Mouse (Mus musculus) fibroblast of lung, adult 2 months (primary cell): ENCODE data around the gene Acvr1c.

ENCODE experiments used
- DNase-seq: peaks from one replicate; pipeline ENCODE4 v3.0.0-alpha.2; 2011; ENCODE audit warnings: low read depth

Acvr1c gene

DNA sequence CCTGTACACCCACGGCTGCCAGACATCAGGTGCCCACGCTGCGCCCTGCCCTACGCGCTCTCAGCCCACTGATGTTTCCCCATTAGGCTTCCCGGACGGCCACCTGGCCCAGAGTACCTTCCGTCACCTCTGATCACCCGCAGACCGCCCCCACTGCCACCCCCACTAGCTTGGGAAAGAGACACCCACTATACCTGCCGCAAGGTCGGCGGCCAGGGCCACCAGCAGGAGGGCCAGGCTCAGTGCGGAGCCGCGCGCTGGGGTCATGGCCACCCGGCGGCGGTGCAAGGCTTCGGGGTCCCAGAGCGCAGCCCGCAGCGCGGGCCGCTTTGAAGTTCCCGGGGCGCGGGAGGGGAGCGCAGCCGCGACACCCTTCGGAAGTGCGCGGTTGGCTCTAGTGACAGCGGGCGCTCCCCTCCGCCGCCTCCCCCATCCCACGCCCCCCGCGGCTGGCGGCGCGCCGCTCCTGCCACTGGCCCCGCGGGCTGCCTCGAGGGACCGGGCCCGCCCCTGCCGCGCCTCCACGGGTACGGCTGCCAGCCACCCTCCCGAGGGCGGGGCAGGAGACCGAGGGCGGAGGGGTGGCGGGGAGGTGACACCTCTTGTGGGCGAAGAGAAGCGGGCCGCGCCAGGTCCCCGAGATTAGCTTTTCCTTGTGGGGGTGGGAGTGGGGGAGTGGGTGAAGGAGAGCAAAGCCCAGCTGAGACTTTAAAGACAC lies at the start of gene Acvr1c:
TSS of gene Acvr1c (minus strand) at position 482 of the 718 bp plus-strand sequence.
- no peak for DNase-seq

DNA sequence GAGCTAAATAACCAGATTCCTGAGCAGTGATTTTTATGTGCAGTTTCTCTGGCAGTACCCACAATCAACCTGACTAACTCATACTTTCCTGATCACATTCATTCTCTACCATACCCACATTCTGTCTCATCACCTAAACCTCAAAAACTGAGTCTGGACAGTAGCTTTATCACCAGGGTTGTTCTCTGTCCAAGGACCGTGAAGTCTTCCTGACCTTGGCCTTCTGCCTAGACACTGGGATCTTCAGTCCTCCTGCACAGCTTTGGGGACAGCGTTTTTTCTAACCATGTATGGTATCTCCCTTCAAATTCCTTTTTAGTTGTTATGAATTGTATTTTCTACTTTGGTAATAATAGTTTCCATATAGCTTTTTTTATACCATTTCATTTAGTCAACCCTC lies 45.8 kb upstream of the Acvr1c start:
- no peak for DNase-seq

DNA sequence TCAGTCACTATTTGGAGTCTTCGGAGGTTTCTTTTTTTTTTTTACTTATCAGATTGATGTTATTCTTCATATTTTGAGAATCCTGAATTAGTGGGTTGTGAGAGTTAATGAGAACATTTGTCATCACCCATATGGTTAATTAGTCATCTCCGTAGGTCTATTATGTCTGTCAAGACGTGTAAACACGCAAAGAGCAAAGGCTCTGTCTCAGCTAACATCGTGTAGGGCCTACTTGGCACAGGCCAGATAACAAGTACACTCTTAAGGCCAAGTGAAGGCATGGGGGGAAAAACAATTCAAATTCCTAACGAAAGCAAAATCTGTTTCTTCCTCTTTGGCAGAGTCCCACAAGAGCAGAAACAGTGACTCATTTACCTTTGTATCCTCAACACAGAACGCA lies 30.9 kb upstream of the Acvr1c start:
- DNase-seq = no peak

DNA sequence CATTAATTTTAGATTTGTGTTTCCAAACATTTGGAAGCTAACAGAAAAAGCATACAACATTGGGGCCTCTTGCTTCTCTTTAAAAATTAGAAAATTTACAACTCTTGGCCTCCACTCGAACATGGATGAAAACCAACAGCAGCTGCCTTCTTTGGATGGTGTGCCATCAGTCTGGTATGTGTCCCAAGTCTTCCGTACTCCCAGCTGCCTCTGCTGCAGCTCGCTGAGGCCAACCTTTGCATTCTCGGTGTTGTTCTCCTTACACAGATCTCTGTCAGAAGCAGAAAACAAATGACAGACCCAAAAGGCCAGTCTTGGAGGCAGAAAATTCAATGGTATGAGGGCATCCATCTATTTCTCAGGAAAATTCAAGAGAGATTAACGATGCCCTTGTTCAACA lies 22.3 kb upstream of the Acvr1c start:
- no peak for DNase-seq

DNA sequence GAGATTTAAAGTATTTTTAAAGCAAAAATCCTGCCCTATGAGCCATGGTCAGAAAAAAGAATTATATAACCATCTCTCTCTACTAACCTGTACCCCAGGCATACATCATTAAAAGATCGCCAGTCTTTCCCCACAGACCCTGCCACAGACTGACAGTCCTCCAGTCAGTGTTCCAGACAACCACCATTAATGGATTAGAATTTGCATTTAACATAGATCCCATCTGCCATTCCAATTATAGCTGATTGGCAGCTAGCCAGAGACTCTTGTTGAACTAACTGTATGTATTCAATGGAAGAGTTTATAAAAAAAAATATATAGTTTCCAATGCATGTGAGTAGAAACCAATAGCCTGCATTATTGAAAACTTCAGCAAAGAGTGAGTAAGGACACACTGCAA lies 21.8 kb upstream of the Acvr1c start:
- no peak for DNase-seq

DNA sequence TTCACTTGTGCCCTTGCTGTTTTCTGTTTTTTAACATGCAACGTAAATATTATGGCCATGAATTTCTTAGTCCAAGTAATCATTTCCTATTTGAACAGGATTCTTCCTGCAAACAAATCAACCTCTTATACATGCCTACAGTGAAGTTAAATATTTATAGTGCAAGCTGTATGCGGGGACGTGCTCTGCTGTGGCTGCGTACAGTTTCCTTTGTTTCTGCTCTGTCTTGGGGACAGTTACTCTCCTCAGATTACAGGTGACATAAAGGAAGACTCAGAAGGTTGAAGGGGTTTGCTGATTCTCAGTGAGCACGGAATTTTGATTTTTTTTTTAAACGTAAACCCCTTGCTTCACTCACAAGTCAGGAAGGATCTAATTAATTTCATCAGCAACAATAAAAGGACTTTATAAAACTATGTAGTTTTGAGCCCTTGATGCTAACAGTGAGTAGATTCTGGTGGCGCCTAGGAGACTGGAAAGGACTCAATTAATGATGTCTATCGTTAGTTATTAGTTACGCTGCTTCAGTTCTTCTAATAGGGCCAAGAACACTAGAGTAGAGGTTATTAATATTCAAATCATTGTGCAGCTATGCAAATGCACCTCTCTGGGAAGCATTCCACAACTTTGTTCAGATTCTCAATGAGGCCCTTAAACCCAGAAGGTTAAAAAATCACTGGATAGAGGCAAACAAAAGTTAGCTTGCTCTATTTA lies 19.9 kb upstream of the Acvr1c start:
- no peak for DNase-seq

DNA sequence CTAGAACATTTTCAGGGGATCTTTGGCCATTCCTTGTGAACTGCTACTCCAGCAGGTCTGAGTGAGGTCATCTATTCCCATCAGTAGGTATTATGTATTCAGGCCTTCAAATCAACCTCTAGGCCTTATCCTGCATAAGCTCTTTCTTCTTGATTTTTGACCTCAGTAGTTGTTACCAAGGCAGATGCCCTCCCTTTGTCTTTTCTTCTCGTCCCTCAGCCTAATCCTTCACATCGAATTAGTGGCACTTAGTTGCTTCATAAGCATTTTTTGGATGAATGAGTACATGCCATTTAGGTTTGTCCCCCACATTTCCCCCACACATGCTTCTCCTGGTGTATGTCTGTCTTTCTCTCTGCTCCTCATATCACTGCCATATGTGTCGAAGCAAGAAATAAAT lies 8.5 kb upstream of the Acvr1c start:
- no peak for DNase-seq

DNA sequence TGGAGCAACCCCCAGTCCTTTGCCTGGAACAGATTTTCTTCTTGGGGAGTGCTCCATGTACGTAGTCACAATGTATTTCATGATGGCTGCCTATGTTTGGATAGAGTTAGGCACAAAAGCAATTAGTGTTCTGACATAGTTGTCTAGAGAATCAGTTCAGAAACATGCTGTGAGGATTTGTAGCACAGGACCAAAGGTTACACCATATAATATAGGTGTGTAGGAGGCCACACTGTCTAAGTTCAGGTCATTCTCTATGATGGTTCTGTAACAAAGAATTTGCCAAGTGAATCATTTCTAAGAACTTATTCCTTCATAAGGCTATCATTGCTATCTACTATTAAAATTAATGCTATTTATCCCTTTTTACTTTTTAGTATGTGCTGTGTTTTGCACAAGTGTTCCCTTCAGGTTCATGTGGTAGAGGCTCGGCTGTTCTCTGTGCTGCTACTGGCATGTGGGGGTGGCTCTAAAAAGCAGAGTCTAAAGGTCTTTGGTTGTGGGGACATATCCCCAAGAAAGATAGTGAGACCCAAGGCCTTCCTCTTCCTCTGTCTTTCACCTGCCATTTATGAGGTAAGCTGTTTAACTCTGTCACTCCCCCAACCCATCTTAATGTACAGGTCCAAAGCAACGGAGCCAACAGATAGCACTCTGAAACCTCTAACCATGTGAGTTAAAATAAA lies 3.8 kb upstream of the Acvr1c start:
- DNase-seq = no peak

DNA sequence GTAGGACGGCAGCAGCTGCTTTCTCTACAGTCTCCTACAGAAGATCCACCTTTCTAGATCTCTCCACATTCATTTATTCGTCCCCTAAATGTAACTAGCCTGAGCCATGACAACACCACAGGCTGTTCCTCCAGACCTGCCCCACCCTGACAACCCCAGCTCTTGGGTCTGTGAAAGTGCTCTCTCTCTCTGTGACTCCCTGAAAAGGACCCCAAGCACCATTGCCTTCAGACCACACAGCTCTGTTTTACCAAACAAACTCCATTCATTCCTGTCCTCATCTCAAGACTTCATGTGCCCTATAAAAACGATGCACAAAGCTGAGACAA lies 401 bp upstream of the Acvr1c start:
- DNase-seq = no peak

DNA sequence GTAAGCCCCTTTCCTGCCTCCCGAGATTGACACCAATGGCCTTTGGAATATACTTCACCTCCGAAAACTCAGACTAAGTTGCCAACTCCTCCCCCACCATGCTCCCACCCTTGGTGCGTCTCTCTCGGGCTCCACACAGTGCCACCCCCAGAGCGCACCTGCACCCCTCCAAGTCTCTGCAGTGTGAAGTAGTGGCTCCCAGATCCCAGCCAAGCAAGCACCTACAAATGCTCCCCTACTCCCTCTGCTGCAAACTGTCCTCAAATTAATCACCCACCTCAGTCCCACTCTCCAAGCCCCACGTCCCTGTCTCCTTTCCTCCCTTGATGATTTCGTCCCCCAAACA lies 654 bp downstream of the Acvr1c start:
- DNase-seq = no peak

DNA sequence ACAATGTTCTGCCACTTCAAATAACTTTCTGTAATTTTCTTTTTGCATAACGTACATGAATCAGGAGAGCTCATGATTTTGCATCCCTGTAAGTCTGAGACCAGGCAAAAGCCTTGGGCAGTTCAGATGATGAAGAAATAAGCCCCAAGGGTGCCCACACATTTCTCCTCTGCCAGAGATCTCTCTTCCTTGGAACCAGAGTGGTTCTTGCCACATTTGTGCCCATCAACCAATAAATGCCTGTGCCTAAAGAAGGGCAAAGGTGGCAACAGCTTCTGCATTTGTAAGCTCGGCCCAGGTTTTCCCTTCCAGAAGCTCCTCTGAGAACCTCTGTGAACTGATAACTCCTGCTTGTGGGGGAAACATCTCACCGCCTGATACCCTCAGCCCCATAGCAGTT lies 3.3 kb downstream of the Acvr1c start:
- DNase-seq = no peak

DNA sequence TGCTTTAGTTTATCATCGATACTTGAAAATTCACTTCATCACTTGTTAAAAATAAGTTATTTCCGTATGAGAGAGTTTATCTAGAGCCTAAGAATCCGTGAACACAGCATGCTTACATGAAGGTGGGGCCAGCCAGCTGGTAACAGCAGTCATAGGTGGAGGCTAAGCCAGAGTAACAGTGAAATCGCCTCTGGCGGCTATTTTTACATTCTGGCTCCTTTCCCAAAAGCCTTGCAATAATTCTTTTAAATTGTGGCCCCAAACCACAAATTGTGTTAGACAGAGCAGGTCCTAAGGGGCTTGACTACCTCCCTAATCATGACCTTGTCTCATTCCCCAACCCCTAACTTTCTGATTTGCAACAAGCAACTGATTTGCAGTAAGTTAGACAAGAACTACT lies 4.8 kb downstream of the Acvr1c start:
- no peak for DNase-seq

DNA sequence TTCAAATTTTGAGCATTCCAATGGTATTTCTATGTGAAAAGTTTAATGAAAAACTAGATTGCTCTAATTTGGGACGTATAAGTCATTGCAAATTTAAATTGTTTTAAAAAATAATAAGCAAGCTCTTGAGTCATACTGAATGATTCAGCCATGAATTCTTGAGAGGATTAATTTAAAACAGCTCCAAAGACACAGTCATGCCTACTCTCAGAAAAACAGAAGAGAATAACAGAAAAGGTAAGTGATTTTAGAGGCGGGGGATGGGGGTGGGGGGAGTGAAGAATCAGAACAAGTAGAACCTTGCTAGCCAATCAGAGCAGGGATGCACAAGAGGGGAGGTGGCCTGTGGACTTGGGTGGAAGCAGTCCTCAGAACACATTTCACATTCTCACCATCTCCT lies 7.0 kb downstream of the Acvr1c start:
- DNase-seq = no peak

DNA sequence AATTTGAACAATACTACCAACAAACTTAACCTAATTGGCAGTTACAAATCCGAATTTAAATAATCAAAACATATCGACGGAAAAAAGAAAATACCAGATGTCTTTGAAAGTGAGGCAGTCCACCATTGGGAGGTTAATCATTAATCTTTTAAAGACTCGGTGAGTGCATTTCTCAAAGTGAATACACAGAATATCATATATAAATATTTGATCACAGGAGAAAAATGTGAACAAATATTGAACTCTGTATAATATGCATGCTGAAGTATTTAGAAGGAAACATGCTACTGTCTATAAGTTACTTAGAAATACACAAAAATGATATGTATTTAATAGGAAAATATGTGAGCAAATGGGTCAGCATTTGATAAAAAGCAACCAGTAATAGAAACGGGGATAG lies 21.0 kb downstream of the Acvr1c start:
- DNase-seq = no peak

DNA sequence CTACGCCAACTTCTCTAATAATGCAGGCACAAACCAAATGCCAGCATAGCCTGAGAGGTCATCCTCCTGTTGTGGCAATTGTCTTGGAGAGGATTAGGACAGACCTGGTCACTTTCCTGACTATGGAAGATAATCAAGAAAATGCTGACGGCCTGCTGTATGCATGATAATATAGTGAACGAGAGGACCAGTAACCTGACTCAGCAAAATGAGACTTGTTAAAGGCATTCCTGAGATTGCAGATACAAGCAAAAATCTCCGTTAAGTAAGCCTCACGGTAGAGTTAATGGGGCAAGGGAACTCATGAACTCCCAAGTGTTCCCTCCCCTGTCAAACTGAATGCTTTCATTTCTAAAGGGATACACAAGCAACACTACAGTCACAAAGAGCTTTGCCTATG lies 28.1 kb downstream of the Acvr1c start:
- DNase-seq = no peak

DNA sequence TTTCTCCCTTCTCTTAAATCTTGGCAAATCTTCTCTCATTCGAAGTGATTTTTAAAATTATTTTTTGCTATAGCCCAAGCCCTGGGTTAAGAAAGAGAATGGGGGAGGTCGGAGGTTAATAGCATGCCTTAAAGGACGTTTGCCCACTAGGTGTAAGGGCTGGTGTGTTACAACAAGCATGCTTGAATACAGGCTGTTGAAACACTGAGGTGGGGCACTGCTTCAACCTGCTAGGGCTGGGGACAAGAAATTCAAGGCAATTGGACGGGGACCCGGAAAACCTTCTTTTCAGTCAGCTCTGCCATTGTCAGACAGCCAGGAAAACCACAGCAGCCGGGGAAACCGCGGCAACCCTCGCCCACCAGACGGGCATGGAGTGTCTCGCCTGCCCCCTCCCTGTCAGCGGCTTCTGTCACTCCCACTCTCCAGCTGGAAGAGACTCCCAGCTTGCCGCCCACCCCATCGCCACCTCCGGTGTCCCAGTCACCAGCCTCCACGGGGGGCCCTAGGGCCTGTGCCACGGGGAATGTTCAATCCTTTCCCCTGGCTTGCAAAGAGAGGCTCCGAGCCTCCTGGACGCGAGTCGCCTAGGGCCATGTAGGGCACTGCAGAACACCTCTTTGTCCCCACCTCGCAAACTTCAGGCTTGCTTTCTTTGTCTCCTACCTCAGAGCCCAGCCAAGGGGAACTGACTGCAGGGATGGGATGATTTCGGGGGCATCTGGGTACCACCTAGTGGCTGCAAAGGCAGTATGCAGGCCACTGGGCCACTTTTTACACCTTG lies 33.4 kb downstream of the Acvr1c start:
- no peak for DNase-seq

DNA sequence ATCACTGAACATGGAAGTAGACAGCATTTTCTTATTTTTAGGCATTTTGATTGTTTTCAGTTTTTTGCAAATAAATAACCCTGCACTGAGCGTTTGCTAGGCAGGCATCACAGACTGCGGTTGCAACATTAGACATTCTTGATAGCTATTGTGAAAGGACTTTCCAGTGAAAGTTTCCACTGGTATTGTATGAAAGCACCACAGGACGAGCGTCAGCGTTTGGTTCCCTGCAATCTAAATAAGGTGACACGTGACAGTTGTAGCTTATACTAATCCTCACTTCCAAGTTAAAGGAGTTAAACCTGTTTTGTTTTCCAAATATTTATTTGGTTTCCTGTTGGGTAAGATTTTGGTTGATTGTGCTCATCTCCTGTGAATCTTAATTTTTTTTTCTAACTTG lies 34.4 kb downstream of the Acvr1c start:
- no peak for DNase-seq

DNA sequence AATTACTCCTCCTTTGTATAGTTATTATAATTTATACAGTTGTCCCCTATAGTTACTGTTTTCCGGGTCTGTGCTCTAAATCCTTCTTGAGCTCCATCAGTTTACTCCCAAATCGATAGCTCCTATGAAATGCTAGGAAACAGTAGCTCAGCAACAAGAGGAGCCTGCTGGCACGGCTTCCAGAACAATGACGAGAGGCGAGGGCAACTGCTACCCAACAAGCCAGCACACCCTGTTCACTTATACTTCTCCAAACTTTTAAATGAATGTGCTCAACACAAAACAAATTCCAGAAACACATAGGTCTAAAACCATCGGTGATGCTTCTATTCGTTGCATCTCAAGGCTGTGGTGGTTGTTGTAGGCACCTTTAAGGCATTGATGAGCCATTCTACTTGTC lies 41.5 kb downstream of the Acvr1c start:
- no peak for DNase-seq

DNA sequence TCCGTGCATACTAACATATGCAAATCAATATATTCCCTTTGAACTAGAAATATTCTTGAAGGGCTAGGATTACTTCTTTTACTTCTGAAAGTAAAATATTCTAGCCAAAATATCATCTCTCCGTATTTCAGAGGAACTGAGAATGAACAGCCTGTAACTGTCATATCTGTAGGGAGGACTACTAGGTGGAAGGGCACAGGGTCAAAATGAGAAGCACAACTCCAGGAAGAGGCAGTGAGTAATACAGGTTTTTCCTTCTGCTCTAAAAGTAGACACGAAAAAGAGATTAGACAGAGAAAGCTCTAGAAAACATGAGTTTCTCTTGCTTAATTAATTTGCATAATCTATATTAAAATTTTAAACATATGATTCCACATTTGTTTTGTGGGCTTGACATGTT lies 48.0 kb downstream of the Acvr1c start:
- DNase-seq = no peak

DNA sequence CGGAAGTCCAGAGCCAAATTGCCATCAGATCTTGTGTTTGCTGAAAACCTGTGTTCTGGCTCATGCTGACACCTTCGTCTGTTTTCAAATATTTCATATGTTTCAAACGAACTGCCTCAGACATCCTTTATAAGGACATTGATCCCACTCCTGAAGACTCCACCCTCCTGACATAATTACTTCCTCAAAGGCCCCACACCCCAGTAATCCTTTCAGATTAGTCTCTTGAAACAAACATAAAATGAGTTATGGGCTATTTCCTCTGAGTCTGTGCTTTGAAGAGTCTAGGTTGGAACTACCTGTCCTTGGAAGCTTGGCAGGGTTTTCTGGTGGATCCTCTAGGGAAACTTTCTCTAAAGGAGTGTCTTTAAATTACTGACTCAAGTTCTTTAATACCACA lies 53.2 kb downstream of the Acvr1c start:
- no peak for DNase-seq

DNA sequence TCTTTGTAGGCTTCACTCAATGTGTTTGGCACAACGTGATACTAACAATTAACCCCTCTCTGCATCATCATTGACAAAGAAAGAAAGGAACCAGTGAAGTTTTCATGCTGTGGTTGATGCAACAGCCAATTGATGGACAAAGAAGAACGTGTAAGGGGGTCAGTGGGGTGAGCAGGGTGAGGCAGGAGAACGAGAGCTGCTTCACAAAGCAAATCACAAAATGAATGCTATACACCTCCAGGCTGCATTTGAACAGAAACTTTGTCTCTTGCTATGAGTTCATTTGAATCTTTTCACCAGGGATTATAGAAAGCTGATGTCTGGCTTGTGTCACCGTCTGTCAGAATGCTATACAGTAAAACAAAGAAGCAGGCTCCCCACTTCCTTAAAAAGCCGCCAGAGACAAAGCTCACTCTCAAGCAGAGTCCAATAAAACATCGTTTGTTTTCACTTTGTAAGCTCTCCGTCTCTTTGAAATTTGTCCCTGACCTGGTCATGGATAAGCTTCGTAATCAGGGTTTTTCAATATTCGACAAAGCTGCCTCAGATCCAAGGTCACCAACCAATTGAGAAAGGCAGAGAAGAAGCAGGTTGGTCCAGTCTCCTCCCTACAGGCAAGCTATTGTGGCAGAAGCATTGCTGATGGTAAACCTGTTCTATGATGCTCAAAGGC lies 67.8 kb downstream of the Acvr1c start:
- no peak for DNase-seq

DNA sequence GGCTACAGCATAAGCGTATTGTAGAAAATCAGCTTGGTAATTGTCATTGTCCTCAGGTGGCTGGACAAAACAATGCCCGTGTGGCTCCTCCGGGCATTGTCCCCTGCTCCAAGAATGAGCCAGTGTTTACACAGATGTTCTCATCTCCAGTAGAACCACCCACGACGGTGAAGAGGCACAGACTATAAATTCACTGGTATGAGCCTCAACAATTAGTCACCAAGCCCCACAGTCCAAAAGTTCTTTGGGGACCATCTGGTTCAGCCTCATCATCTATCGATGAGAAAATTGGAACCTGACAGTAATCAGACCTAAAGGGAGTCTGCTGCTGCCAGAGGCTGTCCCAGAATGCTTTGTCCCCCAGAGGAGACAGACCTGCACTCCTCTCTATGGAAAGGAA lies 68.4 kb downstream of the Acvr1c start:
- DNase-seq = no peak
